Mouse (Mus musculus): ENCODE data around the gene Proz.
"Not testable (repeated sequence)": the region's sequence is repeated elsewhere in the genome, so short reads cannot be mapped to it uniquely, and the experiment has no call there.

Proz gene

GRCm38 (mm10) chr8:13060441-13061150 is at the start of gene Proz:
Gene Proz, plus strand, starts transcription at chr8:13060914.
- in situ Hi-C loops (cut with MboI, MseI) = loop anchor here (5.0 to 25.0 kb wide), 2 partner anchors 82 to 1102 kb away; no protein-coding TSS in a partner anchor

GRCm38 (mm10) chr8:13019560-13019959 is 41.2 kb upstream of the Proz start:
- in situ Hi-C loops (cut with MboI, MseI) = no loop called here

- in situ Hi-C loops (cut with MboI, MseI) = no loop called here
These were observed 38.9 kb upstream of the Proz start for GRCm38 (mm10) chr8:13021830-13022229.

GRCm38 (mm10) chr8:13025487-13026224 is 35.1 kb upstream of the Proz start, which contains the start of gene F7:
Gene F7, plus strand, starts transcription at chr8:13026034.
- in situ Hi-C loops (cut with MboI, MseI) = no loop called here

GRCm38 (mm10) chr8:13027615-13028014 is 33.1 kb upstream of the Proz start:
- in situ Hi-C loops (cut with MboI, MseI) = no loop called here

GRCm38 (mm10) chr8:13028482-13028881 is 32.2 kb upstream of the Proz start:
- in situ Hi-C loops (cut with MboI, MseI) = no loop called here

GRCm38 (mm10) chr8:13036346-13036812 is 24.3 kb upstream of the Proz start:
- in situ Hi-C loops (cut with MboI, MseI) = no loop called here

GRCm38 (mm10) chr8:13037015-13037414 is 23.7 kb upstream of the Proz start, which contains the start of gene F10:
Gene F10, plus strand, starts transcription at chr8:13037308.
- in situ Hi-C loops (cut with MboI, MseI) = no loop called here

- in situ Hi-C loops (cut with MboI, MseI) = no loop called here
These were observed 23.1 kb upstream of the Proz start for GRCm38 (mm10) chr8:13037569-13037968.

- in situ Hi-C loops (cut with MboI, MseI) = no loop called here
These were observed 21.7 kb upstream of the Proz start for GRCm38 (mm10) chr8:13039054-13039453.

- in situ Hi-C loops (cut with MboI, MseI) = no loop called here
These were observed 19.3 kb upstream of the Proz start for GRCm38 (mm10) chr8:13041459-13041858.

GRCm38 (mm10) chr8:13047652-13048051 is 13.1 kb upstream of the Proz start:
- in situ Hi-C loops (cut with MboI, MseI) = no loop called here

- in situ Hi-C loops (cut with MboI, MseI) = loop anchor here (25.0 kb wide), 1 partner anchor 1112 kb away; no protein-coding TSS in a partner anchor
These were observed 10.2 kb upstream of the Proz start for GRCm38 (mm10) chr8:13050550-13050949.

- in situ Hi-C loops (cut with MboI, MseI) = loop anchor here (25.0 kb wide), 1 partner anchor 1105 kb away; no protein-coding TSS in a partner anchor
These were observed 3.4 kb upstream of the Proz start for GRCm38 (mm10) chr8:13057351-13057750.

GRCm38 (mm10) chr8:13063112-13063511 is 2.4 kb downstream of the Proz start:
- in situ Hi-C loops (cut with MboI, MseI) = loop anchor here (5.0 to 25.0 kb wide), 2 partner anchors 79 to 1099 kb away; no protein-coding TSS in a partner anchor

- in situ Hi-C loops (cut with MboI, MseI) = loop anchor here (25.0 kb wide), 1 partner anchor 1089 kb away; no protein-coding TSS in a partner anchor
These were observed 12.5 kb downstream of the Proz start for GRCm38 (mm10) chr8:13073255-13073654.

GRCm38 (mm10) chr8:13075044-13075443 is 14.3 kb downstream of the Proz start:
- in situ Hi-C loops (cut with MboI, MseI) = no loop called here

- in situ Hi-C loops (cut with MboI, MseI) = not testable (repeated sequence)
These were observed 14.9 kb downstream of the Proz start for GRCm38 (mm10) chr8:13075579-13075978.

- in situ Hi-C loops (cut with MboI, MseI) = no loop called here
These were observed 16.8 kb downstream of the Proz start for GRCm38 (mm10) chr8:13077542-13077941.

GRCm38 (mm10) chr8:13104691-13105086 is 44.0 kb downstream of the Proz start:
- in situ Hi-C loops (cut with MboI, MseI) = loop anchor here (5.0 to 10.0 kb wide), 2 partner anchors 103 to 1550 kb away; partner anchors contain the start of genes Cars2 and Ing1

- in situ Hi-C loops (cut with MboI, MseI) = loop anchor here (10.0 kb wide), 1 partner anchor 1550 kb away; the partner anchor contains the start of genes Cars2 and Ing1
These were observed 44.6 kb downstream of the Proz start, which contains the start of the genes Pcid2 and Cul4a for GRCm38 (mm10) chr8:13105087-13105881. Gene Pcid2, minus strand, starts transcription at chr8:13105459. Gene Cul4a, plus strand, starts transcription at chr8:13105621.

All from T-helper 2 cell (primary cell).